Mouse (Mus musculus) gastrocnemius, adult 2 months (tissue): ENCODE measurements around the gene Mfsd4a. TPM values are rescaled to one million over a fixed set of nuclear protein-coding genes. Genes with fewer than 3 reads are reported as not detected.

ENCODE experiments used
- DNase-seq: peaks from one replicate; pipeline ENCODE4 v3.0.0; 2022
- H3K27ac ChIP-seq: fragments of 200-600 bp; 2 replicates; pipeline ENCODE4 v1.8.1; 2022; ENCODE audit warnings: mild to moderate bottlenecking
- H3K4me3 ChIP-seq: fragments of 200-600 bp; 2 replicates; pipeline ENCODE4 v1.8.1; 2022; ENCODE audit warnings: mild to moderate bottlenecking, moderate library complexity
- CTCF ChIP-seq: fragments of 200-600 bp; IDR thresholded peaks from 2 replicates; pipeline ENCODE4 v1.8.1; 2022; ENCODE audit warnings: antibody characterized with exemption, mild to moderate bottlenecking, moderate library complexity
- intact Hi-C: fragments of 180-260 bp; cut with DNase I; formaldehyde crosslinking; loops from one replicate; pipeline ENCODE4 v1.15.1; 2025
- total RNA-seq, 2 experiments: library from RNA; stranded (reverse); gene quantifications; 2 replicates each; pipeline ENCODE4 v1.2.3; 2021

The Mfsd4a gene
- total RNA-seq, 2 experiments from 2014 or later, result 4.4 to 9.8 TPM

GRCm38 (mm10) chr1:132007828-132008827 lies 59.7 kb downstream of the Mfsd4a start:
- peak; percentile 94 for DNase-seq
- intact Hi-C loops, result no loop called here
- peak overlapping the region; percentile 100 for H3K27ac ChIP-seq
- peak overlapping the region; percentile 84 for H3K4me3 ChIP-seq
- TF ChIP-seq CTCF, result no peak; the same call in 1 of the 2 replicates

- peak; percentile 97 for DNase-seq
- TF ChIP-seq CTCF, result no peak
- intact Hi-C loops, result no loop called here
- Histone ChIP-seq H3K27ac (peak within 1 kb of the TSS; percentile 100), H3K4me3 (peak within 1 kb of the TSS; percentile 84)
Measured at GRCm38 (mm10) chr1:132007282-132007815, 60.5 kb downstream of the Mfsd4a start, which contains the start of gene Elk4. Gene Elk4 (plus strand): TSS chr1:132007607.

GRCm38 (mm10) chr1:132006721-132007120 lies 61.1 kb downstream of the Mfsd4a start:
- peak overlapping the region; percentile 84 for H3K4me3 ChIP-seq
- DNase-seq, result no peak
- peak overlapping the region; percentile 100 for H3K27ac ChIP-seq
- no peak for TF ChIP-seq CTCF
- intact Hi-C loops, result no loop called here

GRCm38 (mm10) chr1:132006046-132006445 lies 61.8 kb downstream of the Mfsd4a start:
- intact Hi-C loops, result no loop called here
- no peak for DNase-seq
- Histone ChIP-seq H3K4me3 (no peak overlapping the region), H3K27ac (peak overlapping the region; percentile 100; the same call in 1 of the 2 replicates)
- TF ChIP-seq CTCF, result no peak

GRCm38 (mm10) chr1:132005466-132005865 lies 62.4 kb downstream of the Mfsd4a start:
- intact Hi-C loops, result no loop called here
- Histone ChIP-seq H3K4me3 (no peak overlapping the region), H3K27ac (peak overlapping the region; percentile 100)
- TF ChIP-seq CTCF, result no peak
- DNase-seq, result no peak

- intact Hi-C loops, result no loop called here
- DNase-seq, result no peak
- TF ChIP-seq CTCF, result no peak
- peak overlapping the region; percentile 100 for H3K27ac ChIP-seq
- no peak overlapping the region for H3K4me3 ChIP-seq
Measured at GRCm38 (mm10) chr1:132004574-132005180, 63.2 kb downstream of the Mfsd4a start.

GRCm38 (mm10) chr1:132003817-132004216 lies 64.0 kb downstream of the Mfsd4a start:
- no peak for DNase-seq
- peak overlapping the region; percentile 100 for H3K27ac ChIP-seq
- no peak for TF ChIP-seq CTCF
- intact Hi-C loops, result no loop called here
- no peak overlapping the region for H3K4me3 ChIP-seq

GRCm38 (mm10) chr1:132003111-132003510 lies 64.8 kb downstream of the Mfsd4a start:
- no peak for DNase-seq
- no peak overlapping the region for H3K4me3 ChIP-seq
- intact Hi-C loops, result no loop called here
- TF ChIP-seq CTCF, result no peak
- peak overlapping the region; percentile 100 for H3K27ac ChIP-seq

- no peak overlapping the region for H3K4me3 ChIP-seq
- H3K27ac ChIP-seq, result no peak overlapping the region
- intact Hi-C loops, result no loop called here
- DNase-seq, result no peak
- TF ChIP-seq CTCF, result no peak
Measured at GRCm38 (mm10) chr1:132001880-132002330, 66.0 kb downstream of the Mfsd4a start.

- intact Hi-C loops, result no loop called here
- TF ChIP-seq CTCF, result peak; percentile 64
- DNase-seq, result no peak
- Histone ChIP-seq H3K27ac (no peak overlapping the region), H3K4me3 (no peak overlapping the region)
Measured at GRCm38 (mm10) chr1:132000506-132000905, 67.4 kb downstream of the Mfsd4a start.

- intact Hi-C loops, result loop anchor here (1.0 kb wide), 2 partner anchors 50 to 121 kb away; no protein-coding TSS in a partner anchor
- TF ChIP-seq CTCF, result peak; percentile 91
- DNase-seq, result peak; percentile 65
- no peak overlapping the region for H3K27ac ChIP-seq
- no peak overlapping the region for H3K4me3 ChIP-seq
Measured at GRCm38 (mm10) chr1:131995062-131995461, 72.8 kb downstream of the Mfsd4a start.

- no peak for TF ChIP-seq CTCF
- Histone ChIP-seq H3K27ac (peak overlapping the region; percentile 28; the same call in 1 of the 2 replicates), H3K4me3 (no peak overlapping the region)
- peak; percentile 83 for DNase-seq
- intact Hi-C loops, result no loop called here
Measured at GRCm38 (mm10) chr1:131993169-131994040, 74.5 kb downstream of the Mfsd4a start.
